Mouse (Mus musculus) frontal cortex, postnatal 14 days (tissue): ENCODE measurements around the gene Cts3.
"Not testable (repeated sequence)": the region's sequence is repeated elsewhere in the genome, so short reads cannot be mapped to it uniquely, and the experiment has no call there.

Experiments used
- DNase-seq, 2 experiments: peaks; one replicate each; pipeline ENCODE4 v3.0.0; 2022; ENCODE audit warnings: low spot score in 2 of 2

Gene Cts3

GRCm38 (mm10) chr13:61570027-61570426 lies at the start of gene Cts3:
Gene Cts3, minus strand, starts transcription at chr13:61570127.
- no peak for DNase-seq

- not testable (repeated sequence) for DNase-seq
These were observed 1.9 kb downstream of the Cts3 start, which contains the start of gene Gm49352 for GRCm38 (mm10) chr13:61568074-61568473. Gene Gm49352, minus strand, starts transcription at chr13:61568174.

- no peak for DNase-seq
These were observed 28.3 kb downstream of the Cts3 start, which contains the start of gene Ctsm for GRCm38 (mm10) chr13:61541631-61542030. Gene Ctsm, minus strand, starts transcription at chr13:61541839.
